Mouse (Mus musculus) forebrain, postnatal 0 days (tissue): ENCODE results near the gene Ivd. TPM values are rescaled to one million over a fixed set of nuclear protein-coding genes. Genes with fewer than 3 reads are reported as not detected.

Experiments
- ATAC-seq: fragments of 200-750 bp; cut with Nextera tagmentation; 2 replicates; pipeline ENCODE4 v1.8.0; 2017; ENCODE audit warnings: mild to moderate bottlenecking, moderate library complexity
- DNase-seq: peaks from one replicate; pipeline ENCODE4 v3.0.0-alpha.2; 2015
- H3K27ac ChIP-seq: fragments of 300-500 bp; sonication (generic); 2 replicates; pipeline ENCODE4 v1.5.1; 2014; ENCODE audit warnings: low read depth, mild to moderate bottlenecking, antibody characterized with exemption, low read length, moderate library complexity, mixed read lengths
- H3K27me3 ChIP-seq: fragments of 300-500 bp; sonication (generic); 2 replicates; pipeline ENCODE4 v1.6.1; 2014; ENCODE audit warnings: mild to moderate bottlenecking, low read length, mixed read lengths; ENCODE audit not compliant: insufficient read depth
- H3K36me3 ChIP-seq: fragments of 300-500 bp; sonication (generic); 2 replicates; pipeline ENCODE4 v1.6.1; 2014; ENCODE audit warnings: mild to moderate bottlenecking, moderate library complexity; ENCODE audit not compliant: insufficient read depth
- H3K4me1 ChIP-seq: fragments of 300-500 bp; sonication (generic); 2 replicates; pipeline ENCODE4 v1.6.1; 2014; ENCODE audit warnings: antibody characterized with exemption; ENCODE audit not compliant: insufficient read depth
- H3K4me2 ChIP-seq: fragments of 300-500 bp; sonication (generic); 2 replicates; pipeline ENCODE4 v1.6.1; 2014; ENCODE audit warnings: low read depth, mild to moderate bottlenecking, moderate library complexity
- H3K4me3 ChIP-seq: fragments of 300-500 bp; sonication (generic); 2 replicates; pipeline ENCODE4 v1.5.1; 2014; ENCODE audit warnings: low read depth, low read length, mixed read lengths
- H3K9ac ChIP-seq: fragments of 300-500 bp; sonication (generic); 2 replicates; pipeline ENCODE4 v1.6.1; 2014; ENCODE audit warnings: mild to moderate bottlenecking
- H3K9me3 ChIP-seq: fragments of 300-500 bp; sonication (generic); 2 replicates; pipeline ENCODE4 v1.6.1; 2016; ENCODE audit warnings: low read length
- CTCF ChIP-seq: sonication (generic); IDR thresholded peaks from 2 replicates; pipeline ENCODE4 v1.5.1; 2016; ENCODE audit warnings: antibody characterized with exemption, control low read depth, low read depth
- WGBS: fragments of 180-500 bp; shearing (Covaris S2); extraction: QIAGEN DNeasy Blood & Tissue Kit; methylation state at CpG from one replicate; pipeline ENCODE4 v1.1.7; 2014; 5-methylcytosine and 5-hydroxymethylcytosine counted together
- polyA plus RNA-seq: library from polyadenylated mRNA; unstranded; fragments of >200 nt; fragmentation: Nextera tagmentation; extraction: Ambion mirVana; gene quantifications from 2 replicates; pipeline ENCODE4 v1.2.1, GENCODE M21; 2015
- total RNA-seq: library from RNA; depleted of rRNA; stranded (reverse); fragments of >200 nt; gene quantifications from 2 replicates; pipeline ENCODE4 v1.2.3, GENCODE M21; 2014

Ivd gene
- total and polyA plus RNA-seq, 2 experiments from 2014 or later = 45.8 to 49.0 TPM

- DNase-seq = no peak
- 65% methylated on average over 6 of the region's 6 CpGs for WGBS
- H3K4me3 ChIP-seq = no peak overlapping the region
- no peaks in the 10 kb centered on the region for H3K27me3 ChIP-seq
- H3K4me1 ChIP-seq = no peaks in the 10 kb centered on the region
- TF ChIP-seq CTCF = no peak
- no peaks in the 10 kb centered on the region for H3K36me3 ChIP-seq
- H3K9ac ChIP-seq = no peak overlapping the region
- no peak overlapping the region for H3K4me2 ChIP-seq
- no peaks in the 10 kb centered on the region for H3K9me3 ChIP-seq
- no peak for ATAC-seq
- no peak overlapping the region for H3K27ac ChIP-seq
Measured at GRCm38 (mm10) chr2:118835115-118835514, 26.6 kb upstream of the Ivd start.

- no peak for TF ChIP-seq CTCF
- no peaks in the 10 kb centered on the region for H3K27me3 ChIP-seq
- no peaks in the 10 kb centered on the region for H3K4me1 ChIP-seq
- no peak overlapping the region for H3K4me3 ChIP-seq
- ATAC-seq (no peak), DNase-seq (no peak)
- H3K9me3 ChIP-seq = no peaks in the 10 kb centered on the region
- H3K4me2 ChIP-seq = no peak overlapping the region
- 44% methylated on average over 5 of the region's 5 CpGs for WGBS
- no peaks in the 10 kb centered on the region for H3K36me3 ChIP-seq
- H3K9ac ChIP-seq = no peak overlapping the region
- no peak overlapping the region for H3K27ac ChIP-seq
Measured at GRCm38 (mm10) chr2:118838330-118838729, 23.4 kb upstream of the Ivd start.

DNA sequence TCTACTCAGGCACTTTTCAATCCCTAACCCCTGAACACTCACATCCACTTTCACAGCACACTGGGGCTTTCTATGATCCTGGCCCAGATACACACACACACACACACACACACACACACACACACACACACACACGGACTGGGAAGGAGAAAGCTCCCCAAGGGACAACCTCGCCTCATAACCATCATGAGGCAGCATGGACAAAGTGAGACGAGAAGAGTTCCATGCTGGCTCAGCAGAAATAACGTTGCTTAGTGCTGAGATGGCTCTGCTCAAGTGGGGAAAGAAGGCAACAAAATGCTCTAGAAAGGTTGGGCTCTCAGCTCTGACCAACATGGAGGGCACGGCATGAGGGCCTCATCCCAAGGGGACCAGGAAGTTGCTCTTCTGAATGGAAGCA is 20.6 kb upstream of the Ivd start:
- Histone ChIP-seq H3K9me3 (no peaks in the 10 kb centered on the region), H3K4me3 (no peak overlapping the region), H3K9ac (no peak overlapping the region), H3K4me2 (no peak overlapping the region), H3K36me3 (no peaks in the 10 kb centered on the region), H3K27ac (no peak overlapping the region), H3K4me1 (no peaks in the 10 kb centered on the region), H3K27me3 (no peaks in the 10 kb centered on the region)
- 84% methylated on average over 5 of the region's 5 CpGs for WGBS
- no peak for DNase-seq
- no peak for ATAC-seq
- no peak for TF ChIP-seq CTCF

DNA sequence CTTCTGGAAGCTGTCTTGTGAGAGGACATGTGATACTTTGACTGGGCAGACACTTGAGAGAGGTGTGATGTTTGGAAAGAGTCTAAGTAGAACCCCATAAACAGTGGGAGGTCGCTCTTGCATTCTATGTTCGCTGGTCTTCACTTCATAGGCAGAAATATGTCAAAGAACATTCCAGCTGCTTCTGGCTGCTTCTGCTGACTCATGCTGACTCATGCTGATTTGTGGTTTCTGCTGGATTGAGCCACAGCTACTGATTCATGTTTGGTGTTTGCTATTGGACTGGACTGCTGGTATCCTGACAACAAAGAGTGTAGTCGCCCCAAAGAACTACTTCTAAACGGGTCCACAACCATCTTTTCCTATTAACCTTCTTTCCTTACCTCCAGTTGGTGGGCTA is 20.0 kb upstream of the Ivd start:
- Histone ChIP-seq H3K4me2 (no peak overlapping the region), H3K36me3 (no peaks in the 10 kb centered on the region), H3K4me1 (no peaks in the 10 kb centered on the region), H3K9me3 (no peaks in the 10 kb centered on the region), H3K27ac (no peak overlapping the region), H3K9ac (no peak overlapping the region), H3K27me3 (no peaks in the 10 kb centered on the region), H3K4me3 (no peak overlapping the region)
- ATAC-seq (no peak), DNase-seq (no peak)
- 93% methylated on average over 4 of the region's 4 CpGs for WGBS
- no peak for TF ChIP-seq CTCF

DNA sequence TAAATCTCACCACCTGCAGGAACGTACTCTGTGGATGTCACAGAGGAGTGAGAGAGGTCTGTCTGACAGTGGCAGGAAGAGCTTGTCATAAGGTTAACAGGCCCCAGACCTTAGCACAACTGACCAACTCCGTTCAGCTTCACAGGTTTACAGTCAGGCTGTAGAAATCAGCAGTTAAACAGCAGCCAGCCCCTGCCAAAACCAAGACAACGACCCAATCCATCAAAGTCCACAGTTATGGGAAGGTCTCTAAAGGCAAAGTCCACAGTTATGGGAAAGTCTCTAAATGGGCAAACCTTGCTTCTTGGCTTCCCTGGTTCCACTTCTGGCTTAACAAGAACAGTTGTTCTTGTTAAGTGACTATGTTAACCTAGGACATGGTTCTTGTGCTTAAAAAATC is 17.3 kb upstream of the Ivd start:
- Histone ChIP-seq H3K4me2 (no peak overlapping the region), H3K9me3 (no peaks in the 10 kb centered on the region), H3K9ac (no peak overlapping the region), H3K27ac (no peak overlapping the region), H3K36me3 (no peaks in the 10 kb centered on the region), H3K27me3 (no peaks in the 10 kb centered on the region), H3K4me1 (no peaks in the 10 kb centered on the region), H3K4me3 (no peak overlapping the region)
- no peak for ATAC-seq
- DNase-seq = no peak
- TF ChIP-seq CTCF = no peak
- WGBS = 85% methylated on average over 3 of the region's 3 CpGs

GRCm38 (mm10) chr2:118846246-118846645 is 15.5 kb upstream of the Ivd start:
- Histone ChIP-seq H3K4me3 (no peak overlapping the region), H3K4me1 (no peaks in the 10 kb centered on the region), H3K9me3 (no peaks in the 10 kb centered on the region), H3K9ac (no peak overlapping the region), H3K27ac (no peak overlapping the region), H3K4me2 (no peak overlapping the region), H3K36me3 (no peaks in the 10 kb centered on the region), H3K27me3 (no peaks in the 10 kb centered on the region)
- WGBS = 47% methylated on average over 7 of the region's 7 CpGs
- DNase-seq = no peak
- no peak for ATAC-seq
- TF ChIP-seq CTCF = no peak

DNA sequence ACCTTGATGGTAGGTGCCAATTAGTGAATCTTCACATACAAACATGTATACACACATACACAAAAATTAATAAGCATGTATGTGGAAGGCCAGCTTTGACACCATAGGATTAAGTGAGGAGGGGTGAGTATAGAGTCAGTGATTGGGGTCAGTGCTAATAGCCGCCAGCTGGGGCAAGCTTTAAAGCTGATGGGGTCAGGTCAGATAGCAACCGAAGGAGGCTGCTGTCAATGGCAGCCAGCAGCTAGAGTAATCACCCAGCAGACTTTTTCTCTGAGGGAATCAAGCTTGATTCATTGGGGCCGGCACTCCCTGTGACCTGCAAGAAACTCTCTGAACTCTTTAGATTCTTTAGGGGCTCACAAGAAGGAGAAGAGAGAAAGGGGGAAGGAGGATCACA is 10.0 kb upstream of the Ivd start:
- no peak for ATAC-seq
- Histone ChIP-seq H3K9ac (no peak overlapping the region), H3K27ac (no peak overlapping the region), H3K4me2 (no peak overlapping the region), H3K9me3 (no peaks in the 10 kb centered on the region), H3K4me3 (no peak overlapping the region), H3K4me1 (no peaks in the 10 kb centered on the region), H3K27me3 (no peaks in the 10 kb centered on the region), H3K36me3 (no peaks in the 10 kb centered on the region)
- no peak for TF ChIP-seq CTCF
- WGBS = 46% methylated on average over 3 of the region's 3 CpGs
- DNase-seq = no peak

DNA sequence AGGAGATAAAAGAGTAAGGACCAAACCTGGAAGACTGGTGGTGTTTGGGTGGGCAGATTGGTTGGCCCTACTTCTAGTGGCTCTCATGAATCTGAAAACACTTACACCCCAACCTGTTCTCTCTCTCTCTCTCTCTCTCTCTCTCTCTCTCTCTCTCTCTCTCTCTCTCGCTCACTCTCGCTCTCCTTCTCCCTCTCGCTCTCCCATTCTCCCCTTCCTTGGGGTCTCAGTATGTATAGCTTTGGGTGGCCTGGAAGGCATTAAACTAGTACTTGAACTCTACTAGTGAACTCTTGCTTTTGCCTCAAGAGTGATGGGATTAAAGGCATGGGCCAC is 554 bp downstream of the Ivd start:
- H3K4me3 ChIP-seq = peak overlapping the region; percentile 50
- no peaks in the 10 kb centered on the region for H3K9me3 ChIP-seq
- H3K27me3 ChIP-seq = no peaks in the 10 kb centered on the region
- ATAC-seq (no peak), DNase-seq (no peak)
- H3K9ac ChIP-seq = peak overlapping the region; percentile 62
- peak overlapping the region; percentile 37; the same call in 1 of the 2 replicates for H3K27ac ChIP-seq
- H3K4me1 ChIP-seq = peaks cover 9% of the 10 kb centered on the region
- no peak for TF ChIP-seq CTCF
- peak overlapping the region; percentile 79 for H3K4me2 ChIP-seq
- H3K36me3 ChIP-seq = no peaks in the 10 kb centered on the region
- 43% methylated on average over 3 of the region's 3 CpGs for WGBS
